Mouse (Mus musculus) forebrain, embryonic 14.5 days (tissue): ENCODE data around the gene Atg7. TPM values are rescaled to one million over a fixed set of nuclear protein-coding genes. Genes with fewer than 3 reads are reported as not detected.
"Not testable (repeated sequence)": the region's sequence is repeated elsewhere in the genome, so short reads cannot be mapped to it uniquely, and the experiment has no call there.

Experiments used
- ATAC-seq: fragments of 200-750 bp; cut with Nextera tagmentation; 2 replicates; pipeline ENCODE4 v1.8.0; 2017; ENCODE audit warnings: mild to moderate bottlenecking, moderate library complexity
- DNase-seq: peaks from one replicate; pipeline ENCODE4 v3.0.0-alpha.2; 2015; ENCODE audit warnings: low spot score
- H3K27ac ChIP-seq: fragments of 300-500 bp; sonication (generic); 2 replicates; pipeline ENCODE4 v1.5.1; 2014; ENCODE audit warnings: low read depth, mild to moderate bottlenecking, control low read depth, low read length, moderate library complexity
- H3K27me3 ChIP-seq: fragments of 300-500 bp; sonication (generic); replicated peaks from 2 replicates; pipeline ENCODE4 v1.6.1; 2014; ENCODE audit warnings: low read length, control low read depth, mixed read lengths; ENCODE audit not compliant: control insufficient read depth, insufficient read depth
- H3K36me3 ChIP-seq: fragments of 300-500 bp; sonication (generic); 2 replicates; pipeline ENCODE4 v1.6.1; 2014; ENCODE audit warnings: low read length, control low read depth; ENCODE audit not compliant: control insufficient read depth, insufficient read depth
- H3K4me1 ChIP-seq: fragments of 300-500 bp; sonication (generic); 2 replicates; pipeline ENCODE4 v1.6.1; 2014; ENCODE audit warnings: antibody characterized with exemption, low read length, control low read depth; ENCODE audit not compliant: control insufficient read depth, insufficient read depth
- H3K4me2 ChIP-seq: fragments of 300-500 bp; sonication (generic); 2 replicates; pipeline ENCODE4 v1.6.1; 2014; ENCODE audit warnings: mild to moderate bottlenecking, control low read depth, low read length
- H3K4me3 ChIP-seq: fragments of 300-500 bp; sonication (generic); 2 replicates; pipeline ENCODE4 v1.5.1; 2014; ENCODE audit warnings: low read depth, low read length, control low read depth
- H3K9ac ChIP-seq: fragments of 300-500 bp; sonication (generic); 2 replicates; pipeline ENCODE4 v1.6.1; 2014; ENCODE audit warnings: mild to moderate bottlenecking, low read length, control low read depth, moderate library complexity
- H3K9me3 ChIP-seq: fragments of 300-500 bp; sonication (generic); replicated peaks from 2 replicates; pipeline ENCODE4 v1.6.1; 2016; ENCODE audit warnings: low read length, control low read depth, mixed read lengths; ENCODE audit not compliant: control insufficient read depth
- WGBS: fragments of 180-500 bp; shearing (Covaris S2); extraction: QIAGEN DNeasy Blood & Tissue Kit; methylation state at CpG from one replicate; pipeline ENCODE4 v1.1.7; 2014; 5-methylcytosine and 5-hydroxymethylcytosine counted together
- polyA plus RNA-seq: library from polyadenylated mRNA; unstranded; fragments of >200 nt; fragmentation: Nextera tagmentation; extraction: Ambion mirVana; gene quantifications from 2 replicates; pipeline ENCODE4 v1.2.1, GENCODE M21; 2014

The Atg7 gene
- polyA plus RNA-seq, 1 experiment from 2014 or later, result 21.8 TPM

DNA sequence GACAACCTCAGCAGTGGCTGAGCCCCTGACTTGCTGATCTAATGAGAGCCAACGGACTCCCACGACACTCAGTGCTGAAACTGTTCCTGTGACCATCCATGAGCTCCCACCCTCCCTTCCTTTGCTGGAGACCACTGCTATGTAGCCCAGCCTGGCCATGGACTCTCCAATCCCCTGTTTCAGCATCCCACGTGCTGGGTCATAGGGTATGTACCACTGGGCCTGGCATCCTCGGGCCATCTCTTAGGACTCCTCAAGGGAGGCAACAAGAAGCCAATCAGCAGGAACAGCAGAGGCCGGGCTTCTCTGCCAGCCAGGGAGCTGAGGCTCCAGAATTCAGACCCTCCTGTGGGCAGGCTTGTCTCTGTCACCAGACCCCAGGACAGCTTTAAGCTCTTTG is 239.3 kb downstream of the Atg7 start:
- DNase-seq (no peak), ATAC-seq (no peak)
- H3K9ac ChIP-seq, result peak overlapping the region; percentile 60; the same call in 1 of the 2 replicates
- 22% methylated on average over 5 of the region's 5 CpGs for WGBS
- no peaks in the 10 kb centered on the region; the same call in 1 of the 2 replicates for H3K36me3 ChIP-seq
- no peak overlapping the region for H3K4me3 ChIP-seq
- peak overlapping the region; percentile 97 for H3K27ac ChIP-seq
- H3K4me1 ChIP-seq, result peaks cover 63% of the 10 kb centered on the region
- no peaks in the 10 kb centered on the region for H3K9me3 ChIP-seq
- H3K4me2 ChIP-seq, result peak overlapping the region; percentile 24; the same call in 1 of the 2 replicates
- H3K27me3 ChIP-seq, result no peaks in the 10 kb centered on the region

DNA sequence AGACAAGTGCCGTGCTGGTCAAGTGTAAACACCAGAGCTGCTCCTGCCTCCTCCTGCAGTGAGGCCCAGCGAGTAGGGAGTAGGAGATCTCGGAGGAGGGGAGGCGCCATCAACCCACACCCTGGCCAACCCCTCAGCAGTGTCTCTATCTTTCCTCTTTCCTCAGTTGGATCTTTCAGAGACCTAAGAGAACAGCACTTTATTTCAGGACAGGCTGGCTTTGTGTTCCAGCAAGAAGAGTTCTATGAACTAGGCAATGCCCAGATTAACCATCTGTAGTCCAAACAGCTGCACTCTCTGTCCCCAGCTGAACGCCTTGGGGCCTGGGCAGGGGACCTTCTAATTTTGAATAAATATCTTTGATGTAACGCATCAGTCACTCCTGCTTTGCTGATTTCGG is 239.8 kb downstream of the Atg7 start:
- peak overlapping the region; percentile 60; the same call in 1 of the 2 replicates for H3K9ac ChIP-seq
- ATAC-seq (peak; percentile 56), DNase-seq (peak; percentile 51)
- 3% methylated on average over 7 of the region's 7 CpGs for WGBS
- H3K36me3 ChIP-seq, result no peaks in the 10 kb centered on the region; the same call in 1 of the 2 replicates
- peaks cover 59% of the 10 kb centered on the region for H3K4me1 ChIP-seq
- no peak overlapping the region for H3K4me3 ChIP-seq
- no peaks in the 10 kb centered on the region for H3K27me3 ChIP-seq
- H3K4me2 ChIP-seq, result peak overlapping the region; percentile 24
- H3K27ac ChIP-seq, result peak overlapping the region; percentile 97
- H3K9me3 ChIP-seq, result no peaks in the 10 kb centered on the region

DNA sequence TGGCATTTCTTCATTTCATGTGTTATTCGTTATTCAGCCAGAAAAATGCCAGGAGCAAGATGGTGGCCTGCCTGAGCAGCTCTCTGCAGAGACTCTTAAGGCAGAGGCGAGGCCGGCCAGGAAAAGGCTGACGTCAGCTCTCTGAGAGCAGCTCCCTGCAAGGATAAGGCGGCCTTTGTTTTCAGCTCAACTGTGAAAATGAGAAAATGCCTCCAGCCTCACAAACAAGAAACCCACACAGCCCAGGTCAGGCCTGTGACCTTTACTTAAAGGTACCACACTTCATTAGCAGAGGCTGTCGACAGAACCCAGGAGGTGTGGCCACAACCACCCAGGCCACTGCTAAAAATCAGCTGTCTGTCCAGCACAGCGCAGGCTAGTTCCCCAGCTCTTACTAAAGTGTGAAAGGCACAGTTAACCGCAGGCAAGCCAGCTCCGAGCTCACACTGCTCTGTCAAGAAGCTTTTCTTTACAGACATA is 240.4 kb downstream of the Atg7 start:
- Histone ChIP-seq H3K4me2 (peak overlapping the region; percentile 24), H3K9ac (peak overlapping the region; percentile 60), H3K4me1 (peaks cover 53% of the 10 kb centered on the region), H3K27me3 (no peaks in the 10 kb centered on the region), H3K9me3 (no peaks in the 10 kb centered on the region), H3K27ac (peak overlapping the region; percentile 97), H3K4me3 (no peak overlapping the region), H3K36me3 (no peaks in the 10 kb centered on the region; the same call in 1 of the 2 replicates)
- DNase-seq (peak; percentile 96), ATAC-seq (peak; percentile 93)
- 0% methylated on average over 9 of the region's 9 CpGs for WGBS

DNA sequence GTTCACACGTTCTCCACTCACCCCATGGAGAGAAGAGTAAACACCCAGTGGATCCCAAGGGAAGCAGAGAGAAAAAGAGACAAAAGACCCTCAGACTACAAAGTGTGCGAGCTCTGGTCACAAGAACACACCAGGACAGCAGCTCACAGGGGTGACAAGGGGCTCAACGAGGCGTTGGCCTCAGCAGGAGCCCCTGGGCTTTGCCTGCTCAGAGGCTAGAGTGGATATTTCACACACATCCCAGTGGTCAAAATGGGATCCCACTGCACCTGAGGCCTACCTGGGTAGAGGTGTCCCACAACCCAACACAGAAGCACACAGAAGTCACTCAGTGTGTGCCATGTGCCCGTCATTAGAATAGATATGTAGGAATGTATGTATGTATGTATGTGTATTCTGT is 242.2 kb downstream of the Atg7 start:
- Histone ChIP-seq H3K4me3 (no peak overlapping the region), H3K4me1 (peaks cover 46% of the 10 kb centered on the region), H3K27me3 (no peaks in the 10 kb centered on the region), H3K9me3 (no peaks in the 10 kb centered on the region), H3K36me3 (peaks cover 6% of the 10 kb centered on the region; the same call in 1 of the 2 replicates), H3K4me2 (no peak overlapping the region), H3K27ac (no peak overlapping the region), H3K9ac (no peak overlapping the region)
- no peak for DNase-seq
- no peak for ATAC-seq
- 74% methylated on average over 5 of the region's 5 CpGs for WGBS

DNA sequence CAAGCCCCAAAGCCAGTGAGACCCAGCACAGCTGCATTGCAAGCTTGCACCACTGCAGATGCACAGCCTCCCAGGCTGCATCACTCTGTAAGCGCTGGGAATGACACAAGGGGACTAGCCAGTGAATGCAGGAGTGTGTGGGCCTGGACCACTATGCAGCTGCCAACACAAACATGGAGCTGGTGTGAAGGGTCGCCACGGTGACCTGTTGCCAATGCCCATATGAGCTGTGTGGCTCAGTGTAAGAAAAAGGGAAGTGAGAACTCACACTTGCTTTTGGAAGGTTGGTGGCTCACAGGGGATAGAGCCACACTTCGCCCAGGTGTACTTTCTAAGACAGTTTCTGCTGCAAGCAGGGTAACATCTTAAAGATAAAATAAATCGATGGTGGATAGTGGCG is 243.1 kb downstream of the Atg7 start:
- H3K9ac ChIP-seq, result no peak overlapping the region
- peaks cover 46% of the 10 kb centered on the region for H3K4me1 ChIP-seq
- 92% methylated on average over 6 of the region's 6 CpGs for WGBS
- DNase-seq (no peak), ATAC-seq (no peak)
- peaks cover 6% of the 10 kb centered on the region; the same call in 1 of the 2 replicates for H3K36me3 ChIP-seq
- H3K9me3 ChIP-seq, result no peaks in the 10 kb centered on the region
- no peak overlapping the region for H3K4me2 ChIP-seq
- H3K27ac ChIP-seq, result no peak overlapping the region
- H3K4me3 ChIP-seq, result no peak overlapping the region
- no peaks in the 10 kb centered on the region for H3K27me3 ChIP-seq

DNA sequence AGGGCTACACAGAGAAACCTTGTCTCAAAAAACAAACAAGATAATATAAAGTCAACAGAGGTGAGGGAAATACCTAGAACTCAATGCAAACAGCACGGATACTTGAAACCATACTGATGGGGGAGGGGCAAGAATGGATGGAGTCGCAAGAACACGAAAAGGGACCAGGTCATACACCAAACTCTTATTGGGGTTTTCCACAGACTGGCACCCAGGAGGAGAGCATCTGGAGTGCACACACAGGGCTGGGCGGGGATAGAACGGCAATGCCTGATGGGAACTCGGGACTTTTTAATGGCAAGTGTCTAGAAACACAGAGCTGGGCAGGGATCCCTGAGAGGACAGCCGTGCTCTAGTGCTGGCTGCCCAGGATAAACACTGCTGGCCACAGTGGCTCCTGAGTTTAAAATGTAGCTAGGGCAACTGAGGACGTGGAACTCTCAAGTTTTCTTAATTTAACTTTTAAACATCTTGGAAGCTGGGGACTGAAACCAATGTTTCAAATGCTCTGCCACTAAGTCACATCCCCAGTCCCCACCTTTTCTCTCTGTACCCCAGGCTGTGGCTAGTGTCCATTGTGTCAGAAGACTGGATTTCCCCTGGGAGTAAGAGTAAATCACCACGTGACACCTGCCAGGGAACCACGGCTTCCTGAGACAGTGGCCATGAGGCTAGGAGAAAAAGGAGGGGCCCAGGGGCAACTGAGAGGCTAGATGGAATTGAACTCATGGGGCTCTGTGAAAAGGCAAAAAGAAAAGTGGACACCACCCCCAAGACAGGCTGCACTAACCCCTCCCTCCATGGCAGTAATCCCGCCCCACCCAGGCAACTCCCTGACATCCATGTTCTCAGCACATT is 243.8 kb downstream of the Atg7 start:
- Histone ChIP-seq H3K27me3 (no peaks in the 10 kb centered on the region), H3K9me3 (no peaks in the 10 kb centered on the region), H3K4me2 (no peak overlapping the region), H3K27ac (no peak overlapping the region), H3K4me1 (peaks cover 47% of the 10 kb centered on the region), H3K4me3 (no peak overlapping the region), H3K9ac (no peak overlapping the region), H3K36me3 (peaks cover 6% of the 10 kb centered on the region; the same call in 1 of the 2 replicates)
- 71% methylated on average over 11 of the region's 11 CpGs for WGBS
- ATAC-seq (no peak), DNase-seq (no peak)

DNA sequence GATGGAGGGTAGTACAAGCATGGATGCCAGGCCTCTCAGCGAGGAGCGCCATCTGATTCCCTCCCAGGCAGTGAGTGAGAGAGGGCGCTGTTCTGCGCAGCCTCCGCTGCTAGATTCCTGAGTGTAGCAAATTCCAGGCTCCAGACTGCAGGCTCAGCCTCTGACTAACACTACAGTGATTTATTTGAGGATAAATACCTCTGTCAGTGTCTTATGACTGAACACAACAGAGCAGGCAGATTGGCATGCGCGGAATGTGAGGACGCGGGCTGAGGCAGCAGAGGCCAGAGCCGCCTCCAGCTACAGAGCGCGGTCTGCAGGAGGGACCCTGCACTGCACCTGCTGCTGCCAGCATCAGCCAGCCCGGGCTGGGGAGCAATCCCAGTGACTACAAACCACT is 246.0 kb downstream of the Atg7 start:
- Histone ChIP-seq H3K27me3 (no peaks in the 10 kb centered on the region), H3K9ac (peak overlapping the region; percentile 22; the same call in 1 of the 2 replicates), H3K4me2 (peak overlapping the region; percentile 19; the same call in 1 of the 2 replicates), H3K4me1 (peaks cover 47% of the 10 kb centered on the region), H3K4me3 (no peak overlapping the region), H3K36me3 (peaks cover 6% of the 10 kb centered on the region; the same call in 1 of the 2 replicates), H3K9me3 (no peaks in the 10 kb centered on the region), H3K27ac (peak overlapping the region; percentile 78)
- WGBS, result 12% methylated on average over 13 of the region's 13 CpGs
- DNase-seq (peak; percentile 76), ATAC-seq (peak; percentile 65)

DNA sequence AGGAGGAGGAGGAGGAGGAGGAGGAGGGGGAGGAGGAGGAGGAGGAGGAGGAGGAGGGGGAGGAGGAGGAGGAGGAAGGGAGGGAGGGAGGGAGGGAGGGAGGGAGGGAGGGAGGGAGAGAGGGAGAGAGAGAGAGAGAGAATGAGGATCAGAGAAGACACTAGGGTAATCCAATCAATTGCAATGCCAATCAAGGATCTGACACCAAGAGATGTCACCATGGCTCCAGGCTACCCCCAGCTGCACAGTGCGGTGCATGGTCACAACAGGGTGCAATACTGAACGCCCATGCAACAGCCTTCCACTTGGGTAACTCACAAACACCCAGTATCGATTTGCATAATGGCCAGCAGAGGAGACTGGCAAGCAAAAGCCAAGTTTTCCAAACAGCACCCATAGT is 247.1 kb downstream of the Atg7 start:
- DNase-seq, H3K4me3 ChIP-seq, H3K9me3 ChIP-seq, H3K4me2 ChIP-seq, H3K9ac ChIP-seq, H3K36me3 ChIP-seq, ATAC-seq, H3K27me3 ChIP-seq: not testable (repeated sequence)
- peaks cover 51% of the 10 kb centered on the region for H3K4me1 ChIP-seq
- H3K27ac ChIP-seq, result peak overlapping the region; percentile 35; the same call in 1 of the 2 replicates
- WGBS, result 31% methylated on average over 3 of the region's 3 CpGs
